Comparison of ENCODE assay signal across 15 mouse cellular contexts in the genomic region with DNA sequence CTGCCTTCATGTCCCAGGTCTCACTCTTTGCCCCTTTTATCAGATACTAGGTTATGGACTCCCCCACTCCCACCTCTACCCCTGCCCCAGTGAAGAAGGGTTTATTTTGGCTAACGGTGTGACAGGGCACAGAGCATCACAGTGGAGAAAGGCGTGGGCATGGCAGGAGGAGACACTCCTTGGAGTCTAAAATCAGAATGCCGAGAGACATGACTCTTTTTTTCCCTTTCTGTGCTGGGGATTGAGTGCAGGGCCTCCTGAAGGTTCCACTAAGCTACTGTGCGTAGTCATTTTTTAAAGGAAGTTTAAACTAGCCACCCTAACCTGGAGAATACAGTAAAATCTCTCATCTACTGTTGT. TPM values are rescaled to one million over a fixed set of nuclear protein-coding genes. Genes with fewer than 3 reads are reported as not detected.
DNase-seq lines count a peak whose midpoint lies in the region; ATAC-seq lines count a peak whose summit lies in the region.
"Had no signal": no experiment of that assay in that cellular context is flagged by ENCODE, and none has a peak within 500 bp of the region (broad histone marks: within the 10 kb centered on the region; RNA-seq: fewer than 3 reads in every experiment).

No protein-coding gene starts in this region.

- no peak for DNase-seq in embryonic facial prominence, embryonic 11.5 days (ENCODE audit: low spot score)
- no peak for DNase-seq in midbrain, embryonic 14.5 days
- no peak for DNase-seq in lung, postnatal 14 days
- no peak for DNase-seq in thymus, postnatal 0 days (ENCODE audit: low spot score)
- no peak for DNase-seq in embryo, embryonic 11 days
- no peak for DNase-seq in frontal cortex, postnatal 10 days (ENCODE audit: low spot score in 2 of 2)
- DNase-seq: cerebellum, adult 18-20 months; heart, adult 18-20 months; heart, postnatal 14 days; kidney, adult 9 months; lung, embryonic 14.5 days; thymus, postnatal 14 days had no signal

- H3K4me3 ChIP-seq in embryonic facial prominence, embryonic 11.5 days (ENCODE audit: low read depth, low read length): no peak overlapping the region
- no peak overlapping the region for H3K4me3 ChIP-seq in forebrain, embryonic 12.5 days (replicated peaks)
- no peak overlapping the region for H3K4me3 ChIP-seq in hindbrain, embryonic 15.5 days
- 0 out of 2 replicates have a peak overlapping the region, but pooled peaks have one; percentile 2 for H3K4me3 ChIP-seq in midbrain, embryonic 14.5 days (replicated peaks; ENCODE audit: low read depth, low read length)

- no peaks in the 10 kb centered on the region for H3K36me3 ChIP-seq in embryonic facial prominence, embryonic 11.5 days (replicated peaks; ENCODE audit: control insufficient read depth, insufficient read depth, low read depth, low read length)
- no peaks in the 10 kb centered on the region for H3K36me3 ChIP-seq in forebrain, embryonic 12.5 days (replicated peaks)
- no peaks in the 10 kb centered on the region for H3K36me3 ChIP-seq in hindbrain, embryonic 15.5 days
- no peaks in the 10 kb centered on the region for H3K36me3 ChIP-seq in midbrain, embryonic 14.5 days (ENCODE audit: control insufficient read depth, insufficient read depth, low read length)
- H3K36me3 ChIP-seq: G1E had no signal

- no peaks in the 10 kb centered on the region; the same call in 1 of the 2 replicates for H3K4me1 ChIP-seq in embryonic facial prominence, embryonic 11.5 days (ENCODE audit: control insufficient read depth, insufficient read depth, low read length)
- peaks cover 22% of the 10 kb centered on the region for H3K4me1 ChIP-seq in forebrain, embryonic 12.5 days
- H3K4me1 ChIP-seq in hindbrain, embryonic 15.5 days (replicated peaks): peaks cover 24% of the 10 kb centered on the region
- H3K4me1 ChIP-seq in midbrain, embryonic 14.5 days (ENCODE audit: control insufficient read depth, insufficient read depth, low read length): peaks cover 20% of the 10 kb centered on the region

- ATAC-seq in embryonic facial prominence, embryonic 11.5 days (replicated peaks; ENCODE audit: insufficient number of reproducible peaks, low FRiP score, low TSS enrichment, low read depth): no peak
- ATAC-seq in forebrain, embryonic 12.5 days (ENCODE audit: low FRiP score): no peak
- ATAC-seq in hindbrain, embryonic 15.5 days (ENCODE audit: low FRiP score, low read depth): 0 out of 2 replicates have a peak, but pooled peaks have one; percentile 10
- ATAC-seq in midbrain, embryonic 14.5 days (ENCODE audit: low FRiP score, low TSS enrichment): no peak

- 85% methylated on average over 4 of the region's 4 CpGs for WGBS in embryonic facial prominence, embryonic 11.5 days
- WGBS in forebrain, embryonic 12.5 days: 65% methylated on average over 4 of the region's 4 CpGs
- WGBS in hindbrain, embryonic 15.5 days: 62% methylated on average over 4 of the region's 4 CpGs
- 59% methylated on average over 4 of the region's 4 CpGs for WGBS in midbrain, embryonic 14.5 days

- H3K9ac ChIP-seq in embryonic facial prominence, embryonic 11.5 days (replicated peaks; ENCODE audit: low read length): peak overlapping the region; percentile 76
- no peak overlapping the region for H3K9ac ChIP-seq in forebrain, embryonic 12.5 days
- H3K9ac ChIP-seq in hindbrain, embryonic 15.5 days: 0 out of 2 replicates have a peak overlapping the region, but pooled peaks have one; percentile 28
- peak overlapping the region; percentile 54 for H3K9ac ChIP-seq in midbrain, embryonic 14.5 days (replicated peaks; ENCODE audit: low read length)

- H3K27me3 ChIP-seq in embryonic facial prominence, embryonic 11.5 days (ENCODE audit: control insufficient read depth, insufficient read depth, low read length): no peaks in the 10 kb centered on the region
- H3K27me3 ChIP-seq in forebrain, embryonic 12.5 days: peaks cover 5% of the 10 kb centered on the region; the same call in 1 of the 2 replicates
- no peaks in the 10 kb centered on the region for H3K27me3 ChIP-seq in hindbrain, embryonic 15.5 days
- no peaks in the 10 kb centered on the region for H3K27me3 ChIP-seq in midbrain, embryonic 14.5 days (ENCODE audit: control insufficient read depth, insufficient read depth, low read length)

- no peak overlapping the region for H3K4me2 ChIP-seq in embryonic facial prominence, embryonic 11.5 days (ENCODE audit: low read depth, low read length)
- peak overlapping the region; percentile 55 for H3K4me2 ChIP-seq in forebrain, embryonic 12.5 days
- peak overlapping the region; percentile 56 for H3K4me2 ChIP-seq in hindbrain, embryonic 15.5 days
- peak overlapping the region; percentile 47 for H3K4me2 ChIP-seq in midbrain, embryonic 14.5 days (ENCODE audit: low read length)

- no peaks in the 10 kb centered on the region for H3K9me3 ChIP-seq in embryonic facial prominence, embryonic 11.5 days (replicated peaks; ENCODE audit: control insufficient read depth, low read length)
- no peaks in the 10 kb centered on the region for H3K9me3 ChIP-seq in forebrain, embryonic 12.5 days
- H3K9me3 ChIP-seq in hindbrain, embryonic 15.5 days: no peaks in the 10 kb centered on the region
- no peaks in the 10 kb centered on the region for H3K9me3 ChIP-seq in midbrain, embryonic 14.5 days (ENCODE audit: control insufficient read depth, low read length)
- H3K9me3 ChIP-seq: G1E had no signal

- H3K27ac ChIP-seq in embryonic facial prominence, embryonic 11.5 days (replicated peaks; ENCODE audit: low read depth, low read length): no peak overlapping the region
- peak overlapping the region; percentile 97 for H3K27ac ChIP-seq in forebrain, embryonic 12.5 days
- H3K27ac ChIP-seq in hindbrain, embryonic 15.5 days (replicated peaks): peak overlapping the region; percentile 90
- H3K27ac ChIP-seq in midbrain, embryonic 14.5 days (replicated peaks; ENCODE audit: low read depth, low read length): peak overlapping the region; percentile 92

RNA-seq across cellular contexts. Expression of gene Dnah2, which starts 20.9 kb away (rescaled TPM):
- polyA plus RNA-seq in embryonic facial prominence, embryonic 11.5 days (2014; fragmentation: Nextera tagmentation; extraction: Ambion mirVana): 1.5 and 2.1 TPM in 2 replicates
- 1.7 and 2.1 TPM in 2 replicates for polyA plus RNA-seq in forebrain, embryonic 12.5 days (2016; fragmentation: Nextera tagmentation; extraction: Ambion mirVana)
- 3.4 and 4.0 TPM in 2 replicates for polyA plus RNA-seq in hindbrain, embryonic 15.5 days (2015; fragmentation: Nextera tagmentation; extraction: Ambion mirVana)
- 4.8 and 5.7 TPM in 2 replicates for polyA plus RNA-seq in midbrain, embryonic 14.5 days (2014; fragmentation: Nextera tagmentation; extraction: Ambion mirVana)
- polyA plus RNA-seq in thymus, postnatal 0 days (2015; fragmentation: Nextera tagmentation; extraction: Ambion mirVana): 0.12 and 0.20 TPM in 2 replicates

RNA-seq across cellular contexts. Expression of gene Efnb3, which starts 32.0 kb away (rescaled TPM):
- 11.2 and 11.3 TPM in 2 replicates for polyA plus RNA-seq in embryonic facial prominence, embryonic 11.5 days (2014; fragmentation: Nextera tagmentation; extraction: Ambion mirVana)
- 63.7 and 72.7 TPM in 2 replicates for polyA plus RNA-seq in forebrain, embryonic 12.5 days (2016; fragmentation: Nextera tagmentation; extraction: Ambion mirVana)
- 134 and 160 TPM in 2 replicates for polyA plus RNA-seq in hindbrain, embryonic 15.5 days (2015; fragmentation: Nextera tagmentation; extraction: Ambion mirVana)
- 40.7 and 109 TPM in 2 replicates for polyA plus RNA-seq in midbrain, embryonic 14.5 days (2014; fragmentation: Nextera tagmentation; extraction: Ambion mirVana)
- 0.61 and 0.77 TPM in 2 replicates for polyA plus RNA-seq in thymus, postnatal 0 days (2015; fragmentation: Nextera tagmentation; extraction: Ambion mirVana)

RNA-seq across cellular contexts. Expression of gene Wrap53, which starts 52.0 kb away (rescaled TPM):
- polyA plus RNA-seq in embryonic facial prominence, embryonic 11.5 days (2014; fragmentation: Nextera tagmentation; extraction: Ambion mirVana): 40.2 and 40.9 TPM in 2 replicates
- 33.0 and 36.0 TPM in 2 replicates for polyA plus RNA-seq in forebrain, embryonic 12.5 days (2016; fragmentation: Nextera tagmentation; extraction: Ambion mirVana)
- polyA plus RNA-seq in hindbrain, embryonic 15.5 days (2015; fragmentation: Nextera tagmentation; extraction: Ambion mirVana): 19.6 and 20.6 TPM in 2 replicates
- 22.5 and 22.7 TPM in 2 replicates for polyA plus RNA-seq in midbrain, embryonic 14.5 days (2014; fragmentation: Nextera tagmentation; extraction: Ambion mirVana)
- polyA plus RNA-seq in thymus, postnatal 0 days (2015; fragmentation: Nextera tagmentation; extraction: Ambion mirVana): 27.0 and 30.6 TPM in 2 replicates

RNA-seq across cellular contexts. Expression of gene Trp53, which starts 52.1 kb away (rescaled TPM):
- 200 and 215 TPM in 2 replicates for polyA plus RNA-seq in embryonic facial prominence, embryonic 11.5 days (2014; fragmentation: Nextera tagmentation; extraction: Ambion mirVana)
- 120 and 124 TPM in 2 replicates for polyA plus RNA-seq in forebrain, embryonic 12.5 days (2016; fragmentation: Nextera tagmentation; extraction: Ambion mirVana)
- polyA plus RNA-seq in hindbrain, embryonic 15.5 days (2015; fragmentation: Nextera tagmentation; extraction: Ambion mirVana): 61.1 and 64.2 TPM in 2 replicates
- 66.1 and 69.2 TPM in 2 replicates for polyA plus RNA-seq in midbrain, embryonic 14.5 days (2014; fragmentation: Nextera tagmentation; extraction: Ambion mirVana)
- polyA plus RNA-seq in thymus, postnatal 0 days (2015; fragmentation: Nextera tagmentation; extraction: Ambion mirVana): 138 and 165 TPM in 2 replicates
